Mouse (Mus musculus): ENCODE data around the gene Gabrb1.

Gene Gabrb1

GRCm38 (mm10) chr5:71842241-71842640, 184.3 kb downstream of the Gabrb1 start:
- DNase-seq, result no peak

- no peak for DNase-seq
These were observed 240.3 kb downstream of the Gabrb1 start for GRCm38 (mm10) chr5:71898214-71898613.

- no peak for DNase-seq
These were observed 245.5 kb downstream of the Gabrb1 start for GRCm38 (mm10) chr5:71903399-71903798.

- DNase-seq, result no peak
These were observed 256.1 kb downstream of the Gabrb1 start for GRCm38 (mm10) chr5:71914028-71914427.

GRCm38 (mm10) chr5:71915711-71916110, 257.8 kb downstream of the Gabrb1 start:
- DNase-seq, result no peak

GRCm38 (mm10) chr5:71917206-71917605, 259.3 kb downstream of the Gabrb1 start:
- DNase-seq, result no peak

GRCm38 (mm10) chr5:71923636-71924035, 265.7 kb downstream of the Gabrb1 start:
- no peak for DNase-seq

- DNase-seq, result no peak
These were observed 268.4 kb downstream of the Gabrb1 start for GRCm38 (mm10) chr5:71926336-71926735.

- DNase-seq, result no peak
These were observed 272.1 kb downstream of the Gabrb1 start for GRCm38 (mm10) chr5:71930036-71930435.

GRCm38 (mm10) chr5:71951398-71951797, 293.5 kb downstream of the Gabrb1 start:
- DNase-seq, result no peak

GRCm38 (mm10) chr5:71955070-71955685, 297.3 kb downstream of the Gabrb1 start:
- DNase-seq, result no peak

GRCm38 (mm10) chr5:71964876-71965432, 307.0 kb downstream of the Gabrb1 start:
- DNase-seq, result no peak

- no peak for DNase-seq
These were observed 307.6 kb downstream of the Gabrb1 start for GRCm38 (mm10) chr5:71965529-71965928.

GRCm38 (mm10) chr5:71970140-71970800, 312.4 kb downstream of the Gabrb1 start:
- no peak for DNase-seq

- no peak for DNase-seq
These were observed 314.9 kb downstream of the Gabrb1 start for GRCm38 (mm10) chr5:71972831-71973230.

GRCm38 (mm10) chr5:71976133-71976532, 318.2 kb downstream of the Gabrb1 start:
- no peak for DNase-seq

- no peak for DNase-seq
These were observed 318.7 kb downstream of the Gabrb1 start for GRCm38 (mm10) chr5:71976571-71977061.

- DNase-seq, result no peak
These were observed 328.6 kb downstream of the Gabrb1 start for GRCm38 (mm10) chr5:71986561-71986960.

GRCm38 (mm10) chr5:71986983-71987398, 329.1 kb downstream of the Gabrb1 start:
- DNase-seq, result no peak

GRCm38 (mm10) chr5:71999466-71999865, 341.6 kb downstream of the Gabrb1 start:
- DNase-seq, result no peak

GRCm38 (mm10) chr5:72003811-72004435, 346.0 kb downstream of the Gabrb1 start:
- DNase-seq, result no peak

GRCm38 (mm10) chr5:72036954-72037353, 379.0 kb downstream of the Gabrb1 start:
- no peak for DNase-seq

All from liver (tissue).